Mouse (Mus musculus) adrenal gland, postnatal 10 days (tissue): Measurements from ENCODE around the gene Cyp8b1. TPM values are rescaled to one million over a fixed set of nuclear protein-coding genes. Genes with fewer than 3 reads are reported as not detected.

Source experiments
- DNase-seq: peaks from one replicate; pipeline ENCODE4 v3.0.0; 2021; ENCODE audit warnings: mixed read lengths
- total RNA-seq, 2 experiments: library from RNA; stranded (reverse); gene quantifications; 2 replicates each; pipeline ENCODE4 v1.2.3; 2021

Gene Cyp8b1
- total RNA-seq, 2 experiments from 2014 or later, result 16.2 to 27.8 TPM

DNA sequence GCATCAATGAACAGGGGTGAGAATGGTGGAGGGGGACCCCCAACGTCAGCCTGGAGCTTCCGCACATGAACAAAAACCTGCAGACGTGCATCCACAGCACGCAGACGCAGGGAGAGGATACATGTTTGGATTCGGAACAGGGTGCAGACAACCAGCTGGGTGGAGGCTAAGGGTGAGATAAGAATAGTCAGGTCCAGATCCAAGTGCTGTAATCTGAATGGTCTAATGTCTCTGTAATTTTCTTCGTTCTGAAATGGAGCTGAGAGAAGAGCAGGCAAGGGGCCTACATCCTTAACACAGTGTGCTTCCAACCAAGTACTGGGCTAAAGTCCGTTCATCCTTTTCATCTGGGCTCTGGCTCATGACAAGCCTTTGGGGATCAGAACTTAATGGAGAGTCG is 24.8 kb downstream of the Cyp8b1 start:
- no peak for DNase-seq

GRCm38 (mm10) chr9:121890441-121890941 is 25.6 kb downstream of the Cyp8b1 start:
- DNase-seq, result peak; percentile 83

DNA sequence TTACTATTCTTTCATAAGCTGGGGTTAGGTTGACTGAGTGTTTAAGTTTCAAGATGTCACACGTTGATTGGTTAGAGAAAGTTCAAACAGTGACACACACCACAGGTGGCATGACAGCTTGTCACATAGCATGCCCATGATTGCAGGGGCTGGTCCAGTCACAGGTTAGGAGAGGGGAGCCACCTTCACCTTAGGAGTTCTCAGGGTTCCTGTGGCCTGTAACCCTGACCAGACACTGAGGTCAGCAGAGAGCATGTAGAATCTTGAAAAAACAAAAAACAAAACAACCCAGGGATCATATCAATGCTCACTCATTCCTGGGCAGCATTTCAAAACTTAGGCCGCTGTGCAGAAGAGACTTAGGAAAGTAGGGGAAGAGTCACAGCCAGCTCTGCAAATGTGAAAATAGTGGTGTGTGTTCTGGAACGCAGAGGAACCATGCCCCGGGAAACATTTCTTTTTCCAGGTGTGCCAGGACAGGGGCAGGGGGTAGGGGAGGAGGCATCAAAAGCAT is 26.1 kb downstream of the Cyp8b1 start:
- no peak for DNase-seq

- DNase-seq, result peak; percentile 2
Measured at GRCm38 (mm10) chr9:121882015-121882457, 34.1 kb downstream of the Cyp8b1 start.

- no peak for DNase-seq
Measured at GRCm38 (mm10) chr9:121881301-121881700, 34.8 kb downstream of the Cyp8b1 start.

DNA sequence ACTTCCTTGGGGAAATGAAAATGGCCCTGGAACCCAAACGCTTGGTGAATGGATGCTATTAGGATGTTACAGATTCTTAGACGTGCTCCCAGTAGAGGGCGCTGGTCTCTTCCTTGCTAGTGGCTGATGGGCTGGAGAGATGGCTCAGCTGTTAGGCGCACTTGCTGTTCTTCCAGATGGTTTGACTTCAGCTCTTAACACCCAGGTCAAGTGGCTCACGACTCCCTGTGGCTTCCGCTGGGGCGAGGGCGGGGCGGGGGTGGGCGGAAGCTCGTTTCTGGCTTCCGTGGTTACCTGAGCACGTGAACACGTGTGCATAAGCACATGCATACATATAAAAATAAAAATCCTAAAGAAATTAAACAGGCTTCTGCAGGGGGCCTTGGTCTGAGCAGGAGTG is 35.3 kb downstream of the Cyp8b1 start:
- DNase-seq, result peak; percentile 87

GRCm38 (mm10) chr9:121877052-121877740 is 38.9 kb downstream of the Cyp8b1 start:
- DNase-seq, result peak; percentile 80

GRCm38 (mm10) chr9:121873578-121873977 is 42.5 kb downstream of the Cyp8b1 start:
- DNase-seq, result no peak

DNA sequence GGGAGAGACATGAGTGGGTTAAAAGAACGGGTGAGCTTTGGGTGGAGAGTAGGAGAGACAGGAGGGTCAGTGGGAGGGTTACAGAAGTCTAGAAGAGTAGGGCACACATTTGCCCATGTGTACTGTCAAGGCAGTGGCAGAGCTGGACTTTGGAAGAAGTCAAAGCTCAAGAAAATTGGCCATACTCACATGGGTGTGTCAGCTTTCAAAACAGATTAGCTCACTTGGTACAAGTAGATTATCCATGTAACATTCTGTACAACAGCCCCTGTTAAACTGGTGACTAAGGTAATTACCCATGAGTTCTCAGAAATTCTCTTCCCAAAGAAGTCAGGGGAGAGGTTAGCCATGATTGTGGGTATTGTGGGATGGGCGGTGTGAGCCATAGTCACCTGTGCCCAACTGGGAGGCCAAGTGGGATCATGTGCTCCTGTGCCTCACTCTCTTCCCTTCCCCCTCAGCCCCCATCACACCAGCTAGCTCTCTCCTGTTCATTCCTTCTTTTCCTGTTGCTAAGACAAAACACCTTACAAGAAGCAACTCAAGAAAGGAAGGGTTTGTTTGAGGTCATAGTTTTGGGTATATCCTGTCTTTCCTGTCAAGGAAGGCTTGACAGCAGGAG is 43.9 kb downstream of the Cyp8b1 start:
- DNase-seq, result no peak

DNA sequence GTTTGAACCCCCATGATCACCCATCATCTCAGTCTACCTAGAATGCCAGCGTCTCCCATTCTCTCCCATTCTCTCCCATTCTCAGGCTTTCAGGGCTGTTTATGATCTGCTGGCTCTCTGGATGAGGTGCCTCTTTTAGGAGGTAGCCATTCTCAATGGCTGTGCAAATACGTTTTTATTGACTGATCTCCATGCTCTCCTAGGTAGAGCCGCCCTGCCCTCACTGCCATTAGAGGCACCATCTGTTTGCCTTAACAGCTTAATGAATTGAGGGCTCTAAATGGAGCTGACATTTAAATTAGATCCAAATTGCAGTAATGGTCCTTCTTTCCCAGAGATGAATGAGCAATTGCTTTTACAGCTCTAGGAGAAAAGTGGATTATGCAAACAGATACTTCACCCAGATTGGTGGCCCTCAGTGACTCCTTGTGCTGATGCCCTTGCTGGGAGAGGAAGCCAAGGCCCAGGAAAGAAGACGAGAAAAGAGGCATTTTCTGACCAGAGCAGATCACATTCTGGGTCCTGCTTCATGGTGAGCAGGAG is 46.1 kb downstream of the Cyp8b1 start:
- no peak for DNase-seq

DNA sequence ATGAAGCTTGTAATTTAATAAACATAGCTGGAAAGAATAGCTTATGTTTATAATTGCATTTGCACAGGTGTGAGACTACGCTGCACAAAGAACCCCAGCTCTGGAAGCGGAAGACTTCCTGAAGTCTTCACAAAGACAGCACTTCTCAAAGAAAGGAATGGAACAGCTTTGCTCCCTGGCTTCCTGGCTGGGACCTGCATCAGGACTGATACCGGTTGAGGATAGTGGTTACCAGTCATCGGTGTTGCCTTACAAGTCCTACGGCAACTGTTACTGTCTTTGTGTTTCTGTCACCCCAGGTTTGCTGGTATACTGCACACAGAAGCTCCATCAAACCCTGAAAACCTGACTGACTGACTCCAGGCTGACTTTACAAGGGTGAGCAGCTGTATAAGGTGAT is 46.7 kb downstream of the Cyp8b1 start:
- DNase-seq, result no peak

DNA sequence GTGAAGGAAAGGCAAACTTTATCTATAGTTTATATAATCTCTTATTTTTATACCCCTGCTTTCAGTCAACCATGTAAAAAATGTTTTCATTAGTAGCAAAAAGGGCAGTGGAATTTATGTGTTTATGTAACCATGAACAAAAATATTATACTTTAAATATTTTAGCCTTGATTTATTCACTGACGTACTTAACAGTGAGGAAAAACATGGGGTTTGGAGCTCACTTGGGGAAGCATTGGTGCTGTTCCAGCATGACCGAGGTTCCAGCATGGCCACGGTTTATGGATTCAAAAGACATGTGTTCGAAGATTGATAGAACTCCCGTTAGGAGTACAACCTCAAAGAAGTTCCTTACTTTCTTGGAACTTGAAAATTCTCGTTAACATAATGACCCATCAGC is 47.9 kb downstream of the Cyp8b1 start:
- DNase-seq, result no peak

- DNase-seq, result no peak
Measured at GRCm38 (mm10) chr9:121867632-121868031, 48.5 kb downstream of the Cyp8b1 start.

DNA sequence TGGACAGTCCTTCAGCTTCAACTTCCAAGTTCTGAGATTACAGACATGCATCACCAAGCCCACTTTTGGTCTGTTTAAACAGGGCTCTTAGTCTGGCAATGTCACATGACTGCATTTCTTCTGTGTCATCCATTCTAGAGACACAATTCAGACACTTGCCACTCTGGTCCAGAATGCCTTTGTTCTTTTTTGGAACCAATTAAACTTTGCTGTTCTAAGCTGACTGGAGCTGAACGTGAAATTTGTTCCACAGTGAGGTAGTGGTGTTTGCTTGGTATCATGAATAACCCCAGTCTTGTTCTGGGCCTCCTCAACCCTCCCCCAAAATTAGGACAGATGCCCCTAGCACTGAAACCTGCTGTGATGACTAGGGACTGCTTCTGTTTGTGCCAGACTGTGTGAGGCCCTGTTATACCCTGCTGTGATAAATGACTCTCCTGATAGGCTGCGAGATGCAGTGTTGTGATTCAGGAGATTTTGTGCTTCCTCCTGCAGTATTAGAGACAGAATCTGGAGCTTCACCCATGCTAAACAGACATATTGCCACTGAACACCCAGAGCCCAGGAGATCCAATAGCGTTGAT is 50.6 kb downstream of the Cyp8b1 start:
- DNase-seq, result no peak

- peak; percentile 30 for DNase-seq
Measured at GRCm38 (mm10) chr9:121864837-121865236, 51.3 kb downstream of the Cyp8b1 start.

Other genes starting within 250 kb of the Cyp8b1 start
- gene Sec22c, start 210.8 kb downstream of the Cyp8b1 start, total RNA-seq, result 1 to 10 TPM; 5.4 to 5.8 TPM
- gene Ss18l2, start 206.0 kb downstream of the Cyp8b1 start, total RNA-seq, result 10 to 100 TPM; 51.5 to 60.9 TPM
- 10 to 100 TPM; 55.1 to 98.4 TPM for gene Nktr, start 197.1 kb downstream of the Cyp8b1 start, total RNA-seq
- 10 to 100 TPM; 41.2 to 50.8 TPM for gene Zfp651, start 157.0 kb downstream of the Cyp8b1 start, total RNA-seq
- gene Klhl40, start 138.7 kb downstream of the Cyp8b1 start, total RNA-seq, result 1 to 10 TPM; 1.9 to 7.6 TPM
- 10 to 100 TPM in 1 of 2 experiments, 1 to 10 TPM in 1; 4.3 to 17.4 TPM for gene Hhatl, start 123.8 kb downstream of the Cyp8b1 start, total RNA-seq
- gene Ccdc13, start 76.8 kb downstream of the Cyp8b1 start, total RNA-seq, result 1 to 10 TPM in 1 of 2 experiments, under 1 TPM in 1; 0.63 to 1.3 TPM
- 100 to 1,000 TPM; 111 to 113 TPM for gene Higd1a, start 57.9 kb downstream of the Cyp8b1 start, total RNA-seq
- 1 to 10 TPM; 3.0 to 3.4 TPM for gene Ackr2, start 17.9 kb downstream of the Cyp8b1 start, total RNA-seq
- gene Fam198a, start 34.7 kb upstream of the Cyp8b1 start, total RNA-seq, result 1 to 10 TPM; 3.9 to 5.6 TPM
- gene Pomgnt2, start 80.8 kb upstream of the Cyp8b1 start, total RNA-seq, result 10 to 100 TPM; 13.0 to 16.6 TPM
- gene Snrk, start 201.0 kb upstream of the Cyp8b1 start, total RNA-seq, result 100 to 1,000 TPM; 202 to 285 TPM